Mouse (Mus musculus): ENCODE measurements around the gene Serpinb7.

The Serpinb7 gene

DNA sequence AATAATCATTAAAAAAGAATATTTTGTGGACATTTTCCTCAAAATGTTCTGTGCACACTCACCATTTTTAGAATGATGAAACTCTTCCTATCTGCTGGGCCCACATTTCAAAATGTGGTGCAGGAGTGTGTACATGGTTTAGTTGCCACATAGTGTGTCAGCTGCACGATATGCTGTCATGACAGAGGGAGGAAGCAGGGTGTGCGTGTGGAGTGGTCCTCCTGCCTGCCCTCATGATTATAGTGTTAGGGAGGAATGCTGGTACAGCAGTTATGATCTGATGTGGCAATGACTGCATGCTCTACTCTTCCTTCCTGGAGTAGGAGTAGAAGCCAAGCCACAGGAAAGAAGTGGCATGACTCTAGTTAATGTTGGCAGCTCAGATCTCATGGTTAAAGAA lies 97.3 kb downstream of the Serpinb7 start:
- DNase-seq: no peak

DNA sequence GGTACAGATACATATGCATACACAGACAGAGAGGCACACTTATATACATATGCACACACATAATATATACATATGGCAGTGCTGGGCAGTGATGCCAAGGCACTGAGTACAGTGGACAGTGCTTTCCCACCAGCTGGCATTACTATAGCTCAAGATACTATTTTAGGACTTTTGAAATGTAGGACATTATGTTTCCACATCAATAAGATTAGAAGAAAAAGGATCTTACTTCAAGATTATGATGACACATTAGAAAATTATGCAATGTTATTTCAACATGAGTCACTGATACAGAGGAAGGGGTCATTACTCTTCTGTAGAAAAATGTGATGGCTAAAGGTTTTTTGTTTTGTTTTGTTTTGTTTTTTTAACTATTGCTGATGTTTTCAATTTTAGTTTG lies 102.6 kb downstream of the Serpinb7 start:
- no peak for DNase-seq

All from cerebellum, postnatal 25 days (tissue).